Mouse (Mus musculus): ENCODE data around the gene Barx2.

DNA sequence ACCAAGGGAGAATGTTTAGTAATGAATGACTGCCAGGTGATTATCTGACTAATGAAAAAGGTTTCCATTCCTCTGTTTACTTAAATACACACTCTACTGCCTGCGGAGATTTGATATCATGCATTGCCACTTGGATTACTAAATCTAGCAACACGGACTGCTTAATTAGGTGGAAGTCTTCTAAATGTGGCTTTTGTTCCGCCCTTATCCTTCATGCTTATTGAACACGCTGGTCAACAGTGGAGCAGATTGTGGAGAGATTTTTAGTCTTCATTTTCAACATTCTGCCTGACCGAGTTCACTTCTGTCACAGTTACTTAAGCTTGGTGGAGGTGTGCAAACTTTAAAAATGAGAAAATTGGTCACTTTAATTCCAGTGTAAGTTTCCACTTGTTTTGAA lies 3.0 kb downstream of the Barx2 start:
- TF ChIP-seq CTCF (IDR thresholded peaks at IDR 0.05; ENCODE audit: insufficient read depth, low read depth, low read length) = no peak
- TF ChIP-seq POLR2A (IDR thresholded peaks at IDR 0.05; ENCODE audit: insufficient read depth, low read depth, low read length) = no peak

Data from olfactory bulb, adult 2 months (tissue).